Mouse (Mus musculus) myocyte (in vitro differentiated cells): Measurements from ENCODE around the gene Samm50.

Experiments
- E2F4 ChIP-seq: IDR thresholded peaks from one replicate; pipeline ENCODE4 v1.6.1; 2011; ENCODE audit warnings: mild to moderate bottlenecking, control low read depth, moderate library complexity; ENCODE audit not compliant: insufficient read depth
- MAX ChIP-seq: IDR thresholded peaks from one replicate; pipeline ENCODE4 v1.6.1; 2011; ENCODE audit warnings: low read depth, mild to moderate bottlenecking, control low read depth
- MYOD1 ChIP-seq, 3 experiments: IDR thresholded peaks; one replicate each; pipeline ENCODE4 v1.6.1; 2011; ENCODE audit warnings: control low read depth in 2 of 3, low read depth in 2 of 3, mild to moderate bottlenecking in 2 of 3, moderate library complexity in 1 of 3; ENCODE audit not compliant: insufficient read length in 2 of 3, control insufficient read depth in 1 of 3
- MYOG ChIP-seq, 3 experiments: IDR thresholded peaks; one replicate each; pipeline ENCODE4 v1.6.1; 2011; ENCODE audit warnings: control low read depth in 2 of 3, low read depth in 2 of 3, mild to moderate bottlenecking in 2 of 3; ENCODE audit not compliant: insufficient read length in 2 of 3, control insufficient read depth in 1 of 3, insufficient read depth in 1 of 3
- POLR2A ChIP-seq: IDR thresholded peaks from one replicate; pipeline ENCODE4 v1.6.1; 2011; ENCODE audit warnings: low read depth, mild to moderate bottlenecking, control low read depth, moderate library complexity; ENCODE audit not compliant: insufficient read length
- POLR2AphosphoS2 ChIP-seq: IDR thresholded peaks from one replicate; pipeline ENCODE4 v1.6.1; 2011; ENCODE audit warnings: low read depth, control low read depth; ENCODE audit not compliant: insufficient read length
- SRF ChIP-seq: IDR thresholded peaks from one replicate; pipeline ENCODE4 v1.6.1; 2011; ENCODE audit warnings: low read depth; ENCODE audit not compliant: control insufficient read depth, insufficient read length
- TCF12 ChIP-seq: IDR thresholded peaks from one replicate; pipeline ENCODE4 v1.6.1; 2011; ENCODE audit warnings: mild to moderate bottlenecking, control low read depth; ENCODE audit not compliant: poor library complexity, insufficient read depth, severe bottlenecking
- TCF3 ChIP-seq: IDR thresholded peaks from one replicate; pipeline ENCODE4 v1.6.1; 2011; ENCODE audit warnings: low read depth, control low read depth; ENCODE audit not compliant: insufficient read length
- USF1 ChIP-seq: IDR thresholded peaks from one replicate; pipeline ENCODE4 v1.6.1; 2011; ENCODE audit warnings: low read depth, mild to moderate bottlenecking, control low read depth, moderate library complexity

DNA sequence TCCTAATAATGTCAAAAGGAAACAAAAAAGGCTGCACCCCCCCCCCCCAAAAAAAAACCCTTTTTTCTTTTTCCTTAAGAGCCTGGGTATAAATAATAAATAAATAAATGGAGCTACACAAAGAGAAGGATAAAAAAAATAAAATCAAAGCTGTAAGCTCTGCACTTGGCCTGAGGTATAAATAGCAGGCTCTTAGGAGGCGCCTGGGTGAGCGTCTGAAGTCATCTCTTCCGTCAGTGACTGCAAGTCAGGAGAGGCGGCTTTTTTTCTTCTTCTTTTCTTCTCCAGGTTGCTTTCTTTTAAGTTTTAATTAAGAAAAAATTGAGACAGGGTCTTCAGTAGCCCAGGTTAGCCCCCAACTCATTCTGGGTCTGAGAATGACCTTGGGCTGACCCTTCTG, 74.2 kb downstream of the Samm50 start:
- TF ChIP-seq MYOG (IDR thresholded peaks at IDR 0.05; ENCODE audit: control insufficient read depth in 1 of 3, insufficient read depth in 1 of 3, insufficient read length in 2 of 3, low read depth in 2 of 3) (no peak), POLR2A (no peak), MYOD1 (IDR thresholded peaks at IDR 0.05; ENCODE audit: control insufficient read depth in 1 of 3, insufficient read length in 2 of 3, low read depth in 2 of 3) (no peak), MAX (no peak), E2F4 (no peak), POLR2AphosphoS2 (no peak), USF1 (no peak), TCF12 (no peak), SRF (no peak), TCF3 (no peak)
